Mouse (Mus musculus): ENCODE data around the gene Lrrfip2.

Gene Lrrfip2

DNA sequence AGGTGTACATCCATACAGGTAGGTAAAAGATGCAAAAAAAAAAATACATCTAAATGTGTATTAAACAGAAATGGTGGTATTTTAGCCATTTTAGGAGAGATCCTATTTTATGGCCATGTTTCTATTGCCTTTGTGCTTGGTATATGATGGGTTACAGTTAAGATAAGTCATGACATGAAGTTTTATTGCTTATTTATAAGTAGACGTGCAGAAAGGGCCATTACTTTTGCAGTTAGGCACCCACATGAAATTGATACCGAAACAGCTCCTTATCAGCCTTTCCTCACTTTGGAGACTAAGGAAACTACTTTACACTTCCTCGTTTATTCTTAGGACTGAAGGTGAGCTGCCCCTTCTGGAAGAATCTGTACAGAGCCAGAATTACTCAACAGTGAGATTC lies 9.5 kb upstream of the Lrrfip2 start:
- intact Hi-C loops (cut with DNase I): no loop called here

DNA sequence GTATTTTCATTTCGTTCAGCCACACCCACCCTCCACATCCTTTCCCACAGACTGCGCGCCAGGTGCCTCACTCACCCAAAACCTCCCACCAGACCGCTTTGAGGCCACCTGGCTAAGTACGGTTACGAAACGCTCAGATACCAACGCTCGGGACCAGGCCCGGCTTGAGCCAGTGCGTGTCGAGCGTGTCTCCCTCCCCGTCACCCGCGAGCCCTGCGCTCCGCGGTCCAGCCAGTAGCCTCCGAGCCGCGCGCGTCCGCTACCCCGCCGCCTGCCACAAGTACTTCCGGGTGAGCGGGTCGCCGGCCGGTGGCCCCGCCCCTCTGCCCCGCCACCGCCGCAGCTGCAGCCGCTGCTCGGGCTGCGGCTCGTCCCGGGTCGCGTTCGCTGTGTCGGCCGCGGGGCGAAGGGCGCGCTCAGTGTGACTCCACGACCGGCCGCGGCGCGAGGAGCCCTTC lies 431 bp downstream of the Lrrfip2 start:
- intact Hi-C loops (cut with DNase I): no loop called here

DNA sequence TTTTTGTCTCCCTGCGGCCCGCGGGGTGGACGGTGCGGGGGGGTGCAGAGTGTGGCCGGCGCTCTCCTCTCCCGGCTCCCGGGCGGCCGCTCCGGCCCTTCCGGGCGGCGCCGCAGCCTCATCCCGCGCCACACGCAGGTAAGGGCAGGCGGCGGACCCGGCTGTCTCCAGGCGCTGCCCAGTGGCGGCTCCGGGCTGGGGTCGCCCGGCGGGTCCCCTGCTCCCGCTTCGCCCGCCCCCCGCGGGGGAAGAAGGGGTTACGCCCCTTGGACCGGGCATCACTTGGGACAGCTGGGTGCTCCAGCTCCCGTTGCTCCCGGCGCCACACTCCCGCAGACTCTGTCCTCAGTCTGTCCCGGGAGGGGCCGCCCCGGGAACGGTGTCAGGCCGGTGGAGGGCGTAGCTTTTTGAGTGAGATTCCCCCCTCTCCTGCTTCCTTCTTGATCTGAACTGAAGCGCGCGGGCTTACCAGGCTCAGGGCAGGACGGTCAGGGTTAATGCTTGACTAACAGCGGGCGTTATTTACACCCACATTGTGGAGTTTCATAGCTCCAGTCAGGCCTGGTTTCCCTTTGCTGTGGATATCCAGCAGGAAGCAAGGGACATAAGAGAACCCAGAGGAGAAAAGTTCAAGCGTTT lies 979 bp downstream of the Lrrfip2 start:
- intact Hi-C loops (cut with DNase I): no loop called here

DNA sequence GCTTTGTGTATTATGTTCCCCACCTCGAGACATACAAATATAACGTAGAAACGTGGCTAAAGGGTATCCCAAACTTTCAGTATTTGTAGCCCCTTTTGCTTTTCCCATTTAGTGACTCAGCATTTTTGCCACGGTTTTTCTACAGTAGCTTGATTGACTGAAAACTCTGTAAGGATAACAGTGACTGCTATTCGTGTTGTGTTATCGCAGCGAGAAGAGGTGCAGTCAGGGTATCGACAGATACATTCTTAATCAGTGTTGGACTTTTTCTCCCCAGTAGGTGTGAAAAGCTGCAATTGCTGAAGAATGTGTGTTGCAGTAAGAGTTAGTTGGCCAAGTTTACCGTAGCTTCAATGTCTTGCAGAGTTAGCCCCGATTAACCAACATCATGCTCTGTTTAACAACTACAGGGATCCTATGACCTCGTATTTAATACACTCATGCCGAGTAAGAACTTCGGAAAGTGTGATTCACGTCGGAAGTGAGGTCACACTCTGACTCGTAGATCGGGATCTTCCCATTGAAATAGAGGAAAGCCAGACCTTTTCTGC lies 1.6 kb downstream of the Lrrfip2 start:
- intact Hi-C loops (cut with DNase I): no loop called here

DNA sequence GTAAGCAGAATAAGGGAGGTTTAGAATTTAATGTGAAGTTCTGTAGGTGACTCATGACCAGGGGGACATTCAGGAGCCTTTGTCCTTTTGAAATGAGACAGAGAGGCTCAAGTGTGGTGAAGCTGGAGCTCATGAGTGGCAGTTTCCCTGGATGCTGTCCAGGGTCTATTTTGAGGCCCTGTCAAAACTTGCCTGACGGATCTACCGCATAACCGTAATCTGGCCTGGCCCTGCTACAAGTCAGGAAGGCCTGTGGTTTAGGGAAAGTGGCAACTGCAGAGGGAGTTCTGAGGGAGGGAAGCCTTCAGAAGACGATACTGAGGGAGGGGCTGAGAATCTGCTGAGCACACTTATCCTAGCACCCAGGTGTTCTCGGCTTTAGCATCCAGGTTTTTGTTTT lies 5.1 kb downstream of the Lrrfip2 start:
- intact Hi-C loops (cut with DNase I): no loop called here

DNA sequence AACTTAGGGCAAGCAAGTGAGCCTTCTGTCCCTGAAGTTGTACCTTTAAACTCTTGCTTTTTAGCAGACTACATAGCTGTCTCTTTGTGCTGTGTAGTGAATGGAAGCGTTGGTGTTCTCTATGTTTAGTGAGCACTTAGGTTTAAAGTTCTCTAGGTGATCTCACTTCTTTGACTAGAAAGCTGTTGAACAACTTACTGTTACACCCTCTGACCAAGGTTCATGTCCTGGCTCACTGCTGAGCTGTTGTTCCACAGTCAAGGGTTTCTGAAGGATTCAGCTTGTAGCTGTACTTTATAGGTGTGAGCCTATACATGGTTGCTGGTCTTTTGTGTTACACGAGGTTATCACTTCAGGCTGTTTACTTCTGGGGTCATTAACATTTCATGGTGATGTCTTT lies 5.9 kb downstream of the Lrrfip2 start:
- intact Hi-C loops (cut with DNase I): no loop called here

DNA sequence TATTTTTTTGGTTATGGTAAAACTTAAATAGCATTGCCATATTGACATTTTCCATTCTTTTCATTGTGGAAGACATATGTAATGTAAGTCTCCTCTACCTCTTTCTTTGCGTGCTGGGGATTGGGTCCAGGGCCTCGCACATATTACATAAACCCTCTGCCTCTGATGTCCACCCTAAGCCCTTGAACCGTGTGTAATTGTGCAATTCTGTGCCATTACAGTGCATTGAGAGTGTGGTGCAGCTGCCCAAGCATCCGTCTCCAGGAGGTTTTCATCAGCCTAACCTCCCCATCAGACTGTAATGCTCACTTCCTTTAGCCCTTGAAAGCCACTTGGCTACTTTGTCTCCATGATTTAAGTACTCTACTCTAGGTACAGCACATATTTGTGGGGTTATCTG lies 7.0 kb downstream of the Lrrfip2 start:
- intact Hi-C loops (cut with DNase I): no loop called here

DNA sequence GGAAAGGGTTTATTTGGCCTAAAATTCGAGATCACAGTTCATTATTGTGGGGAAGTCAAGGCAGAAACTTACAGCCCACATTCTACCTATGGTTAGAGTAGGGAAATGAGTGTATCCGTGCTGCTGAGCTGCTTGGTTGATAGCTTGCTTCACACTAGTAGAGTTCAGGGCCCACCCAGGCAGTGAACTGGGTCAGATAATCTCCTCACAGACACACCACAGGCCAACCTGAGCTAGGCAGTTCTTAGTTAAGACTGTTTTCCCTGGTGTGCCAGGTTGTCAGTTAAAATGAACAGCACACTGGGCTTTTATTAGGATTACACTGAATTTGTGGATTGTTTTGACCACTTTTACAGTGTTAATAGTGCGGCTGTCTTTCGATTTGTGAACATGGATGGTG lies 9.3 kb downstream of the Lrrfip2 start:
- intact Hi-C loops (cut with DNase I): no loop called here

DNA sequence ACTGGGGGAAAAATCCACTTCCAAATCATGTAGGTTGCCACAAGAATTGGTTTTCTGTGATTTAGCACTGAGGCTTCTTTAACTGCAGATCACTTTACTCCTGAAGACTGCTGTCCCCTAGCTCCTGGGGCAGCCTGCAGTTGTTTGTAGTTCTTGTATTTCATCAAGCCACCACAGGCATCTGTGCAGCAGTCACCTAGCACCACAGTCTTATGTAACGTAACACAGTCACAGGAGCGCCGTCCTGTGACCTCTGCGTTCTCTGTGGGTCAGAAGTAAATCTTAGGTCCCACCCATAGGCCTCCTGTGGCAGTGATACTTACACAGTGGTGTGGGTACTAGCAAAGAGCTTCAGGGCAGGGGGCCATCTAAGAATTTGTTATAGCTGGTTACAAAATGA lies 10.4 kb downstream of the Lrrfip2 start:
- intact Hi-C loops (cut with DNase I): no loop called here

DNA sequence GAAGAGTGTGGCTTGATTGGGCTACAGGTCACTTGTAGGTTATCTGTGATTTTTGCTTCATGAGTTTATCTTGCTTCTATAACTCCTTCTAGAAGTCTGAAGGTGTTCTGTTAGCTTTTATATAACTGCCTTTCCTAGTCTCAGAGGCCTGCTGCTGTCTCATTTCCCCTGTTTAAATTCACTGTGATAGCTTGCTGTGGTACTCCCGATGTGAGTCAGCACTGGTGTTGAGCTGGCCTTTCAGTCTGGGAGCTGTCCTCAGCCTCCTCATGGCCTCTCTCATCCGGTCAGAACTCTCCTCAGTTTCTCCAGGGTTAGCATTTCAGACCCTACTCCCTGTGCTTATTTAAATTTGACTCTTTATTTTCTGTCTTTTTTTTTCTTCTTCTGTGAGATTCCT lies 12.7 kb downstream of the Lrrfip2 start:
- intact Hi-C loops (cut with DNase I): no loop called here

DNA sequence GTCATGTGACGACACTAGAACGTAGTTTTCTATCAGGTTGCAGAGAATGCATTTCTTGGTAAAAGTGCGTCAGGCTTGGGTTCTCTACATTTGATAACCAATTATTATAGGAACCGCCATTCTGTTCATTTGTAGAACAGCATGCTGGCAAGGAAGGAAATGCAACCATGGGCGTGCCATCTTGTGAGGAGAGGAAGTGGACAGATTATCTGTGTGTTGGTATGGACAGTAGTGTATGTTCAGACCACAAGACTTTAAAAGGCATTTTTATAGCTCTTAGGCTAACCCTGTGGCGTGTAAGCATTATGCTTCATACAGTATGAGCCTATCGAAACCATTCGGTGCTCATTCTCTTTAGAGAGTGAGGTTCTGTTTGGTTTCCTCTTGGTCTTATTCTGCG lies 20.8 kb downstream of the Lrrfip2 start:
- intact Hi-C loops (cut with DNase I): no loop called here

DNA sequence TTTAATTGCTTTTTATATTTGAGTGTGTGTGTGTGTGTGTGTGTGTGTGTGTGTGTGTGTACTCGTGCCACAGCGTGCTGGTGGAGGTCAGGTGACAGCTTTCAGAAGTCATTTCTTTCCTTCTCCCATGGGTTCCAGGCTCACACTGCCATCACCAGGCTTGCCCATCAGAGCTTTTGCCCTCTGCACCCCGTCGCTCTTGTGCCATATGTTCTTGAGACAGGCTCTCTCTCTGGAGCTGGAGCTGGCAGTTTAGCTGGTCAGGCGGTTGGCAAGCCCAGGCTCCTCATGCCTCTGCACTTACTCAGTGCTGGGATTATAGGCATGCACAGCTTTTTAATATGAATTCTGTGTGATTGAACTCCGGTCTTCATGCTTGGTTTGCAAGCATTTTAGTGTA lies 25.3 kb downstream of the Lrrfip2 start:
- intact Hi-C loops (cut with DNase I): no loop called here

DNA sequence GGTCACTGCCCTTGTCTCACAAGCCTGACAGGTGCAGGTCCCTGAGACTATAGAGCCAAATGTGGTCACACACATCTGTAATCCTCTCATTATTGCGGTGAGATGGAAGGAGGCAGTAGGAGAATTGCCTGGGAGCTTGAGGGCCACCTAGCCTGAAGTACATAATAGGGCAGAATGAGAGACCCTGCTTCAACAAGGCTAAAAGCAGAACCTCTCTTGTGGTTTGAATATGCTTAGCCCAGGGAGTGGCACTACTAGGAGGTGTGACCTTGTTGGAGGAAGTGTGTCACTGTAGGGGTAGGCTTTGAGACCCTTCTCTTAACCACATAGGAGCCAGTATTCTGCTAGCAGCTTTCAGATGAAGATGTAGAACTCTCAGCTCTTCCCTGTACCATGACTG lies 26.0 kb downstream of the Lrrfip2 start:
- intact Hi-C loops (cut with DNase I): no loop called here

DNA sequence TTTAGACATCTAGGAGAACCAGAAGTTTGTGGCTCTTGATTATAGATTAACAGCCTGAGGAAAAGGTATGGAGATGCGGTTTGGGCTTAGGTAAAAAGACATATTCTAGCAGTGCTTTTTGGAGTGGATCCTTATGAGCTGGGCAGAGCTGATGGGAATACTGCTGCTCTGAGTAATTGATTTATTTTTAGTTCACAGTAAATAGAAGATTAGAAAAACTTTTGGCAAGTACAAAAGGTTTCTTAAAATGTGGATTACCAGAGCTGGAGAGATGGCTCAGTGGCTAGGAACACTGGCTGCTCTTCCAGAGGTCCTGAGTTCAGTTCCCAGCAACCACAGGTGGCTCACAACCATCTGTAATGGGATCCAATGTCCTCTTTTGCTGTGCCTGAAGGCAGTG lies 27.3 kb downstream of the Lrrfip2 start:
- intact Hi-C loops (cut with DNase I): no loop called here

DNA sequence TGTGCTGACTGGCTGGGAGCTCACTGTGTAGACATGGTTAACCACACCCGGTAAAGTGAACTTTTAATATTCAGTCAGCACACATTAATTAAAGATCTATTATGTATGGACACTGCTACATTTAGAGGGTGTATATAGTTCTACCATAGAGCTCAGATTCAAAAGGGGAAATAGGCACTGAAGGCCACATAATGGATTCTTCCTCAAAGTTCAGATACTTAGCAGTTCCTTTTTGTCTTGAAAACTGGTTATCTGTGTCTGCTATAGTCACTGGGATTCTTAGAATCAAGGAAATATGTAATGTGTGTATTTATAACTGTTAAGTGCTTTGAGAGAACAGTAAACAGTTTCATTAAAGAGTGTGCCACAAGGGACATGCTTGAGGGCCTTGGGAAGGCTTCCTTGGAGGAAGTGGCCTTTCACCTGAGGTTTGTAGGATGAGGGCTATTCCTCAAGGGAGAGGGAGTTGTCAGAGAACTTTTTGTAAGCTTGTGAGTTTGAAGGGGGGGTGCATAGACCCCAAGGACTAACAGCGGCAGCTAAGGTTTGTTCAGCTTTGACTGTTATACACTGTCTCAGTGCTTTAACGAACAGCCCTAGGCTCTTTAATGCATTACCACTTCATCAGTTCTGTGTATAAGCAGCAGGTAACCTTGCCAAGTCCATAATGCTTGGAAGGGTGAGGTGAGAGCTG lies 28.3 kb downstream of the Lrrfip2 start:
- intact Hi-C loops (cut with DNase I): no loop called here

DNA sequence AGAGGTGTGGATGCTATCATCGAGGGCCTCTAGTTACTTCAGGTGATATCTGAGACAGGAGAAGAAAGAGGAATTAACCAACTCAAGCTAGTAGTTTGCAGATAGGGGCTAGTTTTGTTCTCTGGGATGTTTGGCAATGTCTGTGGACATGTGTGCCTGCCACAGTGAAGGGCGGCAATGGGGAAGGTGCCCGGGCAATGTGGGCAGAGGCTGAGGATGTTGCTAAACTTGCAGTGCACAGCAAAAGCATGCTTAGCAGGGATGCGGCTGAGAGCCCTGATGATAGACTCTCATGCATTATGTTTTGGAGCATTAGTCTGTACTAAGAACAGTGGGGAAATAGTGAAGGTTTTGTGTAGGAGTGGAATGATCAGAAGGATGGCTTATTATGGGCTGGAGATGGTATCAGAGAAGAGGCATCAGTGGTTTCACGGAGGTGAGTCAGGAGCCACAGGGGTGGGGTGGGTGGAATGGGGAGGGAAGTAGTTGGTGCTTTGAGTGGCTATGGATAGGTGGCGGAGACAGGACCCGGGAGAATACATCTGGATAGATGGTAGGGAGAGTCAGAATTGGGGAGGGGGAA lies 28.9 kb downstream of the Lrrfip2 start:
- intact Hi-C loops (cut with DNase I): no loop called here

DNA sequence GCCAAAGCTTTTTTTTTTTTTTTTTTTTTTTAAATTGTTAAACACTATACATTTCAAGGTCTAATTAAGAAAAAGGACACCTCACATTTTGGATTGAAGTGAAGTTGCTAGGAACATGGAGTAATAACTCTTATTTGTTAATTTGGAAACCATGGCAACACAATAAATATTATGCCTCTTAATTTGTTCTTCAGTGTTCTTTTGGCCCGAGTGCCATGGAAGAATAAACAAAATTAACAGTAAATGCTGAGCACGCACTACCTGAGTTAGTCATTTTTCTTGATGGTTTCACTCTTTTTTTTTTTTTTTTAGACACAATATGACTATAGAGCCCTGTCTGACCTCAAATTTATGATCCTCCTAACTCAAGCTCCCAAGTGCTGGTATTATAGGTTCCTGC lies 30.6 kb downstream of the Lrrfip2 start:
- intact Hi-C loops (cut with DNase I): no loop called here

DNA sequence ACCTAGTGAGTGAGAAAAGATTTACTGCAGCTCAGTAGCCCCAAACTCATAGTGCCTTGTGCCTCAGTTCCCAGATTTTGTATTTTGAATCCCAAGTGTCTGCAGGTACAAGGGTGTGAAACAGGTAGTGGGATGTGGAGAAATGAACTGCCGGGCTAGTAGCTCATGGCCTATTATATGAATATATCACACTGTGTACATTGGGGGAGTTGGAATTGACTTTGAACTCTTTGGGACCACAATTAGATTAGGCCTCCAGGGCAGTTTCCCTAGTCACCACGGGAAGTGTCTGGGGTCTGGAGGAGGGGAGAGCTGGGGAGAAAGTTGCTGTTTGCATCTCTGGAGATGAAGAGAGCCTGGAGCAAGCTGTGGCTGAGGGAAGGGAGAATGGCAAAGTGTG lies 31.0 kb downstream of the Lrrfip2 start:
- intact Hi-C loops (cut with DNase I): no loop called here

DNA sequence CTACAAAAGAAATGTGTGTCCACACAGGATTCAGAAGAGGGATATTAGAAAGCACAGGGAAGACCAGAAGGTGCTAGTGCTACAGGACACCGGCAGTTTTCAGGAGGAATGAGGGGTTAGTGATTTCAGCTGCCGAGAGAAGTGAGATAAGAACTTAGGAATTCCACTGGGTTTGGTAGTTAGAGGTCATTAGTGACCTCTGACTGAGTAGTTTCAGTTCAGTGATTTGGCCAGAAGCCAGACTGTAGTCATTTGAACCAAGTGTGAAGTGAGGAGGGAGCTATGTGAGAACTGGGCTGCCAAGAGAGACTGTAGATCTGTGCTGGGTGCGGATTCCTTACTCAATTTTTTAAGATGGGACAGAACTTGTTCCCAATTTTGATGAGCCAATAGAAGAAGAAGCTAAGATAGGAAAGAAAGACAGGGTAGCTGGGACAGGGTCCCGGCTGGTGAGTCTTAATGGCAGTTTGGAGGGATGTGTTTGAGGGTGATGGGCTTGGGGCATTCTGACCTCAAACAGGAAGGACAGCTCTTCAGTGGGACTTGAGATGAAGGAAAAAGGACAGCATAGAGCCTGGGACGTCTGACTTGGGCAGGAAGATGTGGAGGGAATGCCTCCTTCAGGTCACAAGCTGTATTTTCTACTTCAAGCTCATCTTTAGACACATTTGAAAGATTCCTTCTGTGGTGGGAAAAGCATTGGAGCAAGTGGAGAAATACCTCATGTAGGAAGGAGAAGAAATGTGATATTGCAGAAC lies 32.0 kb downstream of the Lrrfip2 start:
- intact Hi-C loops (cut with DNase I): no loop called here

DNA sequence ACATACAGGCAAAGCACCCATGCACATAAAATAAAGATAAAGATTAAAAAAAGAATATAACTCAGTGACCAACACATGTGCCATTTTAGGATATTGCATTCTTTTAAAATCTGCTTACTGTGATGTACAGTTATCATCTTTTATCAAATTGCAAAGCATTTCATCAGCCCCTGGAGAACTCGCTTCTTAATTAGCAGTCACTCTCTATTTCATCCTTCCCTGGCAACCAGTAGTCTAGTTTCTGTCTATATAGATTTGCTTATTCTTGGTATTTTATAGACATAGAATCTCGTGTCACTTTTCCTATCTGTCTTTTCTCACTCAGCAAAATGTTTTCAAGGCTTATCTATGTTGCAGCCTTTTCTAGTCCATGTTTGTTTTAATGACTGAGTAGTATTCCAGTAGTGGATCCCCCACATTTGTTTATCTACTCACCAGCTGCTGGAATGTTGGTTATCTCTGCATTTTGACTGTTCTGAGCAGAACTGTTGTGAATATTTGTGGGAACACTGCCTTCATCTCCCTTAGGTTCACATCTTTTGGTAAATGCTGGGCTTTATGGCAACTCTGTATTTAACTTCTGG lies 35.0 kb downstream of the Lrrfip2 start:
- intact Hi-C loops (cut with DNase I): no loop called here

DNA sequence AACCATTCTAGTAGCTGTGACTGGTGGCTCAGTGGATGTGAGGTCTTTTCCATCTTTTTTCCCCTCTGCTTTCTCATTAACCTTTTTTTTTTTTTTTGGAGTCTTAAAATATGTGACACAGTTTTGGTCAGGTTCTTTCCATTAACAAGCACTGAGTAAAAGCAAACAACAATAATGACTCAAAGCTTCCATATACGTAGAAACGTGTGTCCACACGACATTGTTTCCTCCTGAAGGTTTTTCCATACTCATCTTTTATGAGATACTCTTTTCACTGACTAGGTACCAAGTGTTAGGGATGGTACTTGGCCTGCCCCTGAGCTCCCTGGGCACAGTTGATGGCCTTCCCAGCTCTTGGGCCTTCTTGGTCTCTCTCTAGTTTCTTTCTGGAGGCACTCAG lies 35.6 kb downstream of the Lrrfip2 start:
- intact Hi-C loops (cut with DNase I): no loop called here

All from adrenal gland (tissue).